Mouse (Mus musculus) heart, adult 2 months (tissue): Measurements from ENCODE around the gene Hs3st5.

Experiments
- CTCF ChIP-seq: fragments of 200-600 bp; IDR thresholded peaks from 2 replicates; pipeline ENCODE4 v1.8.1; 2022; ENCODE audit warnings: antibody characterized with exemption, mild to moderate bottlenecking, moderate library complexity
- EP300 ChIP-seq: fragments of 200-500 bp; IDR thresholded peaks from 2 replicates; pipeline ENCODE4 v1.6.1; 2011; ENCODE audit warnings: low read depth, low read length, control low read depth; ENCODE audit not compliant: insufficient read depth
- POLR2A ChIP-seq: fragments of 200-500 bp; IDR thresholded peaks from 2 replicates; pipeline ENCODE4 v1.6.1; 2011; ENCODE audit warnings: mild to moderate bottlenecking, low read depth, low read length, control low read depth; ENCODE audit not compliant: insufficient read depth

DNA sequence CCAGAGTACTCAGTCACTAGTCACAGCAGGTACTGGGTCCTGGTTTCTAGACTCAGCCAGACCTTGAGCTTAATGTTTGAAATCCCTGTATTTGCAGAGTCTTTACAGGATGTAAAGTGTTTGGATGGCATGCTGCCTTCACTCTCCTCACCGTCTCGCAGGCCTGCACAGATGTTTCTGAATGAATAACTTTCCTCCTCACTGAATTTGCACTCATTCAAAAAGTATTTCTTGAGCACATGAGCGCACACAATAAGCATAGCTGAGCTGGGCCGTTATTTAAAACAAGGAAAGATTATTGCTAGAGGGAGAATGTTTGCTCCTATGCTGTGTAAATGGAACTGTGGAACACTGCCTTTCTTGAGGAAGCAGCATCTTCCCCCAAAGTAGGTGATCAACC is 2.9 kb downstream of the Hs3st5 start:
- no peak for TF ChIP-seq POLR2A
- TF ChIP-seq CTCF, result no peak
- TF ChIP-seq EP300, result no peak
